Mouse (Mus musculus): ENCODE measurements around the gene Slc16a2.

The Slc16a2 gene

GRCm38 (mm10) chrX:103821832-103822196 lies at the start of gene Slc16a2:
TSS of gene Slc16a2 (minus strand) at chrX:103821983.
- DNase-seq (ENCODE audit: low read depth, low spot score), result peak; percentile 58

GRCm38 (mm10) chrX:103863502-103863901 lies 41.7 kb upstream of the Slc16a2 start:
- no peak for DNase-seq (ENCODE audit: low read depth, low spot score)

- DNase-seq (ENCODE audit: low read depth, low spot score), result no peak
These were observed 41.1 kb upstream of the Slc16a2 start for GRCm38 (mm10) chrX:103862877-103863276.

DNA sequence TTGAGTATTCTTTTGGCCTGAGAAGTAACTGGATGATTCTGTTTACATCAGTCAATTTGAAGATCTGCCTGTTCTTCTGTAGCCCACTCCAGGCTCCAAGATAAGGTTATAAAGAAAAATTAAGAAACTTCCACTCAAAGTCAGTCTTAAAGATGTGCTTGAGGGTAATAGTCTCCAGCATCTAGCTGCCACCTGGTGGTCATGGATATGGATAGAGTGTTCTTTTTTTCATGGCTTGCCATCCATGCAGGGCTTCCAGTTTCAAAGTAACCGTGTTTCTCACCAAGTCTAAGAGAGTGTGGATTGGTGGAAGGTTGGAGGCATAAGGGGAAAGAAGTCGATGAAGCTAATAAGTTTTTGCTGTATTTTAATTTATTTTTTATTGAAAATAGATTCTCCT lies 23.5 kb upstream of the Slc16a2 start:
- DNase-seq (ENCODE audit: low read depth, low spot score), result peak; percentile 13

GRCm38 (mm10) chrX:103828836-103829235 lies 7.1 kb upstream of the Slc16a2 start:
- no peak for DNase-seq (ENCODE audit: low read depth, low spot score)

DNA sequence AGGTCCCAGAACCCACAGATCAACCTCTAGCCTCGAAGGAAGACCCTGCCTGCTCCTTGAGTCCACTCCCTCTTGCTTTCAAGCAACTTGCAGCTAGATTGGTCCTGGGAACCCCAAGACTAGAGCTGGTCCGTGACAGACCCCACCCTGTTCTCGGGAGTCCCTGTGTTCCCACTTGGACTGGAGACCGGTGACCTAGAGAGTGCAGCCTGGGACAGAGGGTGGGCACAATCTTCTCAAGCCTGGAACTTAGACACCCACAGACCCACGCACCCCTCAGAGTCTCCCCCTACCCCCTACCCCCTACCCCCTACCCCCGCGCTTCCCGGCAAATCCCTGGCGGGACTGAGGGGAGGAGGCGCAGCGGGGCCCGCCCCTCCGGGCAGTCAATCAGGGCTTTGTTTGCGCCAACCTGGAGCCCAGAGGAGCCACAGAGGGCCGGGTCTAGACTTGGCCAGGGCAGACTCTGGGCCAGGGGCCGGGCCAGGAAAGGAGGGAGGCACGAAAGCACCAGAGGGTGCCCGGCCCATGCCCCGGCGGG lies 558 bp upstream of the Slc16a2 start:
- DNase-seq (ENCODE audit: low read depth, low spot score), result peak; percentile 3

DNA sequence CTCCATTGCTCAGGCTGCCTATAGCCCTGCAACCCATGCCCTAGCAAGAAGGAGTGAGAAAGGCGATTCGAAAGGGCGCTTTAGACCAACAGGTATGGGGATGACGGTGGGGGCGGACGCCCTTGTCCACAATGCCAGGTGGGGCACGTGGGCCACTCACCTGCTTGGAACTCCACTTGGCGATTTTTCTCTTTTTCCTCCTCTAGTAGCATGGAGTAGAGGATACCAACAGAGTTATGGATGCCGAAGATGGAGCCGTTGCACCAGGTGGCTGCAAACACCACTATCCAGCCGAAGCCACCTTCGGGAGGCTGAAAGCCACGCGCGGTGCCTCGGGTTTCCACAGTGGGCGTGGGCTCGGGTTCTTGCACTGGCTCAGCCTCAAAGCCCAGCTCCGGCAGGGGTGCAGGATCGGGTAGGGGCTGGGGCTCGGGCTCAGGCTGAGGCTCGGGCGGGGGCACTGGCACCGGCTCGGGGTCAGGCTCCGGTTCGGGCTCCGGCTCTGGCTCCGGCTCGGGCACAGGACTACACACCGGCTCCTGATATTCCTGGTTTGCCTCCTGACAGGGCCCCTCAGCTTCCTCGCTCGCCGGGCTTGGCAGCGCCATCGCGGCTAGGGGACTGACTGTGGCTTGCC lies 470 bp downstream of the Slc16a2 start:
- DNase-seq (ENCODE audit: low read depth, low spot score), result peak; percentile 4

- DNase-seq (ENCODE audit: low read depth, low spot score), result no peak
These were observed 1.2 kb downstream of the Slc16a2 start for GRCm38 (mm10) chrX:103820307-103821194.

GRCm38 (mm10) chrX:103819253-103819652 lies 2.5 kb downstream of the Slc16a2 start:
- no peak for DNase-seq (ENCODE audit: low read depth, low spot score)

GRCm38 (mm10) chrX:103812690-103813089 lies 9.1 kb downstream of the Slc16a2 start:
- no peak for DNase-seq (ENCODE audit: low read depth, low spot score)

- no peak for DNase-seq (ENCODE audit: low read depth, low spot score)
These were observed 11.3 kb downstream of the Slc16a2 start for GRCm38 (mm10) chrX:103810483-103810882.

DNA sequence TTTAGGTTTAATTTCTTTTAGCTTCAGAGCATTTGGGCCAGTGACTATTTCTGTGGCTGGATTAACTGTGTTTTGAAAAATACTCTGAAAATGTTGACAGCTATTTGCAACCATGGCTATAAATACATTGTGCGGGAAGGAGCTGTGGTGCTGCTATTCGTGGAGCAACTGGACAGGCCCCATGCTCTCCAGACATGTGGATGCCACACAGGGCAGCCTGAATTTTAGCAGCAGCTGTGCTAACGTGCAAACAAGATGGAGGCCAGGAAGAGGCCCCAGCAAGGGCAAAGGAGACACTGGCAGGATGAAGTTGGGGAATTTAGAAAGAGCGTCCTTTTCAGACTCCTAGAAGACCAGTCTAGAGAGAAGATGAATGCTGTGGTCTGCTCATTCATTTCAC lies 15.4 kb downstream of the Slc16a2 start:
- DNase-seq (ENCODE audit: low read depth, low spot score), result no peak

DNA sequence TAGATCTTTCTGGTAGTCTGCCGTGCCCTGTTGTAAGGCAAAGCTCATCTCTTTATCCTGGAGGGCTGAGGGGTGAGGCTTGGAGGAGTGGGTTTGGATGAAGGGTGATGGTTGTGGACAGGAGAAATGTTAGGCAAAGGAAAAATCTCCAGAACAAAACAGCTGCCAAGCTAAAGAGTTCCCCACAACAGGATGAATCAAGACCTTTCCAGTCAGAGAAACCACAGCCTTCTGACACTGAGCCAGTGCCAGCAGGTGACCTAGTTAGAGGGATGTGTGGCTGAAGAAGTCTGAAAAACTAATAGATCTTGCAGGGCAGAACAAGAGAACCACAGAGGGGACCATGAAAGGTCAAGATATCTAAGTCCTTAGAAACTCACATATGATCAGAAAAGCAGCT lies 24.8 kb downstream of the Slc16a2 start:
- no peak for DNase-seq (ENCODE audit: low read depth, low spot score)

DNA sequence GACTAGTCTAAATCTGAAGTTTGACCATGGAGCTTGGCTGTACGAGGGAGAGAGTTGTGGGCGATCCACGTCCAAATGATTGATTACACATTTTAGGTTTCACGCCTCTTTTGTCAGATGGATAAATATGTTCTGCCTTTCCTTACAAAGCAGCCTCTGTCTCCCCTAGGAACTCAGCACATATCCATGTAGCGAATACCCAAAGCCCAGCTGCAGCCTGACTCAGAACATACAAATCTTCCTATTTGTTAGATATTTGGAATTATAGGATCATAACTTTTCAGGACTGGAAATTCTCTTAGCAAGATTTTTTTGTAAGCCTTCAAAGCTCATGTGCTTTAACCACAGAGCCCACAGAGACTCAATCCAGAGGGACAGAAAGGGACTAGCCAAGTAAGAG lies 26.3 kb downstream of the Slc16a2 start:
- DNase-seq (ENCODE audit: low read depth, low spot score), result no peak

DNA sequence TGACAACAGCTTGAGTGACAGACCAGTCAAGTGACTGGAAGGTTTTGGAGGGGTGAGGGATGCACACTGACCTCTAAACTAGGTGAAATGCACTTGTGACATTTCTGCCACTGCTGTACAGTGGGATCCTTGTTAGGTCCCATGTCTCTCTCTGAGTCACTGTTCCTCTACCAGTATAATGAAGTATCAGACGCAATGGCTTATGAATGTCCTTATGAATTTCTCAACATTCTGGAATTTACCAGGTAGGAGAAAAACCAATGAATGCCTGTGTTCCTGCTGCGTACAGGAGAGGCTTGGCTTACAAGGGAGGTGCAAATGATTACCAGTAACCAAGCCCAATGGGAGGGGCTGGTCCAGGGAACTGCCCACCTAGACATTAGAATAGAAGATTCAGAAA lies 30.5 kb downstream of the Slc16a2 start:
- DNase-seq (ENCODE audit: low read depth, low spot score), result no peak

- DNase-seq (ENCODE audit: low read depth, low spot score), result no peak
These were observed 36.1 kb downstream of the Slc16a2 start for GRCm38 (mm10) chrX:103785681-103786080.

GRCm38 (mm10) chrX:103776412-103776811 lies 45.4 kb downstream of the Slc16a2 start:
- no peak for DNase-seq (ENCODE audit: low read depth, low spot score)

DNA sequence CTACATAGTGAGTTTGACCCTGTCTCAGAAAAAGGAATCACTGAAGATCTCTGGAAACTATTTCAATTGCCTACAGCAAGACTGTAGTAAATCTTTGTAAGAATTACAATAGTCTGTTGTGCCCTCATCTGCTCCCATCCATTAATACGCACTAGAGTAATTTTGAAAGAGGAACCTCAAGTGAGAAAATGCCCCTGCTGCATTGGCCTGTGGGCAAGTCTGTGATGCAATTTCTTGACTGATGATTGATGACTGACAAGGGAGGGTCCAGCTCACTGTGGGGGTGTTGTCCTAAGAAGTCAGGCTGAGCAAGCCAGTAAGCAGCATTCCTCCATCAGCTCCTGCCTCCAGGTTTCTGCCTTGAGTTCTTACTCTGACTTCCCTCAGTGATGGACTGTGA lies 75.6 kb downstream of the Slc16a2 start:
- no peak for DNase-seq (ENCODE audit: low read depth, low spot score)

DNA sequence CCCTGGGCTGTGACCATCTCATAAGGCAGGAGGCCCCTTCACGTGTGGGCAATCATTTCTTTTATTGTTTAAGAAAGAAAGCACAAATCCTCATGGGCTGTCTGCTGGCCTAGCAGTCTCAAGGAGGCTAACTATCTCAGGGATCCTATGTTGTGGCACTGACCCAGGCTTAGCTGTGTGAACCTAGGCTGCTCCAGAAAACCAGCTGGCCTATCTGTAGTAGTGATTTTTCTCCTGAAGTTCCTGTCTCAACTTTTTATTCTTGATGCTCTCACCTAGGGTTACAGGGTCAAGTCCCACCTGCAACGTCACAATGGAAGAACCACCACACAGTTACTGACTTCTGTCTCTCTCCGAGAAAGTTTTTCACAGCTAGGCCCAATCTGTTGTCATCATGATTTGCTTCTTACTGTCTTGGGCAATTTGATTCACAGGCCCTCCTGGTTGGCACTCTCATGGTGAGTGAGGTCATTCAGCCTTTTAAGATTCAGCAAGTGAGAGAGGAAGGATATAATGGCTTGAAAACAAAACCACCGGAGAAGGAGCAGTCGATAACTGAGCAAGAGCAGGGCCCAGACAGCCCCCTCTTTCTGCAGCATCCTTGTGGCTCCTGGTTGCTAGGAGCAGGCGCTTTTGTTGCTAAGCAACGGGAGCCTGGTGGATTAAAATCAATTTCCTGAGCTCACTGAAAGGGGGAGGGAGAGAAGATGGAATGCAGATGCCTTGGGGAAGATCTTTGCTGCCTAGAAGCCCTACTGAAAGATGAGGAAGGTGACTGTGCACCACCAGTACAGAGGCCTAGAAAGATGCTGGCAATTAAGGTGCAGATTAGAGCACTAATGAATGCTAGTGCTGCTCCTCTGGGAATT lies 77.4 kb downstream of the Slc16a2 start:
- peak; percentile 17 for DNase-seq (ENCODE audit: low read depth, low spot score)

DNA sequence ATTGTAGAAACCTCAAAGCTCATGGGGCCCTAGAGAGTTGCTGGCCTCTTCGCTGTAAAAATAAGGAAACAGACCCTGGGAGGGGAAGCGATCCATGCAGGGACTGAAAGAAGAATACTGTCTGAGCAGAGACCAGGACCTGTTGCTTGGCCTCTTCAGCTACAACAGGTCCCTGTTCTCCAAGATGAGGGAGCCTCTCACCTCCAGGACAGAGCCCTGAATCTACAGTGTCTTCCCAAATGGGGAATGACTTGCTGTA lies 79.8 kb downstream of the Slc16a2 start:
- DNase-seq (ENCODE audit: low read depth, low spot score), result no peak

GRCm38 (mm10) chrX:103741215-103742056 lies 80.3 kb downstream of the Slc16a2 start:
- no peak for DNase-seq (ENCODE audit: low read depth, low spot score)
